Mouse (Mus musculus): ENCODE data around the gene Ube2v1.

GRCm38 (mm10) chr2:167652694-167653093 is 20.8 kb upstream of the Ube2v1 start:
- TF ChIP-seq CTCF (IDR thresholded peaks at IDR 0.05; ENCODE audit: borderline replicate concordance, insufficient read depth, low read length) (no peak), POLR2A (IDR thresholded peaks at IDR 0.05; ENCODE audit: low read depth, low read length) (no peak)

Measured in embryonic fibroblast, embryonic 13.5 days (primary cell).